Mouse (Mus musculus): ENCODE results near the gene Hmg20a.
A peak's percentile ranks its signal among the peaks of the same experiment; 100 is the strongest.
"Not testable (repeated sequence)": the region's sequence is repeated elsewhere in the genome, so short reads cannot be mapped to it uniquely, and the experiment has no call there.

The Hmg20a gene

DNA sequence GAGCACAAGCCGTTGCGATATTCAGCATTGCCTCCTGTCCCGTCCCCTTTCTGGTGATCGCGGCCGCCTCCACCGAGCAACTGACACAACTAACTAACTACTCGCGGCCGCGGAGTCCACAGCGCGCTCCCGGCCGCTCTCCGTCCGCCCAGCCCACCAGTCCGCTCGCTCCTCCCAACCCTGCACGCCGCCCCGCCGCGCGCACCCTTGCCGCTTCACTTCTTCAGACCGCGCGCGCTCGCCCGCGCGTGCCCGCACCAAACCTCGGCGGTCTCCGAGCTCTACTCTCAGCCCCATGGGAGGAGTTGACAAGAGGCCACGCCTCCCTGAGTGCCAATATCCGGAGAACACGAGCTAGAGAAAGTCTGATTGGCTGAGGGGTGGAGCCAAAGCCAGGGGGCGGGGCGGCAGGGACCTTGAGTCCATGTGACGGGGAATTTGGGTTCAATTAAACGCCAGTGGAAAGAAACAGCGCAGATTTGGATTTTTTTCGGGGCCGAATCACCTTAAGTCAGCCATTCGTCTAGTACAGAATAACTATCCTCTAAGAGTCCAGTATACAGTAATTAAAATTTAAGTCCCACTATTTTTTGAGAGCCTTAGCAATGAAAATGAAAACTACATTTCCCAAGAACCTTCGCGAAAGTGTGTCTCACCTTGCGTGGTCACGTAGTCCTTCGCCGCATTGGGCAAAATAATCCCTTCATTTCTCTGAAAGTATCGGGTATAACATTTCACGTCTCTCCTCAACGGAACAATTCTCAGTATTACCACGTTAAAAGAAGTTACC lies at the start of gene Hmg20a, which contains the start of gene Peak1:
Hmg20a (plus strand) TSS at position 662 of the 790 bp plus-strand sequence.
Peak1 (minus strand) TSS at position 120 of the 790 bp plus-strand sequence.
- peak; percentile 100 for DNase-seq (ENCODE audit: low read depth)

- DNase-seq (ENCODE audit: low read depth) = no peak
Observed at GRCm38 (mm10) chr9:56368814-56369213, 49.6 kb upstream of the Hmg20a start.

DNA sequence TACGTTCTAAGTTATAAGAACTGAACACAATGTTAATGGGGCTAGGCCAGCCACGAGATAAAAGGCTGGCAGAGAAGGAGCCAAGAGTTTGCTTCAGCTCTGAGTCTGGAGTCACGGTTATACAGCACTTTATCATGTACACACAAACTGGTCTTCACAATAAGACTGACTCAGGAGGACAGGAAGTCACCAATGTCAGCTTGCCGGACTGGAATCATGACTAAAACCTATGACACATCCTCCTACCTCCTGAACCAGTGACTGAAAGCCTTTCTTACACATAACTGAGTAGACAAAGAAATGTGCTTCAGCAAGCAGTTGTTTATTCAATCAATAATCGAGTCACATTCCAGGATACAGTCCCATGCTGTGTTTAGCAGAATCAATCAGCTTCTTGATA lies 47.7 kb upstream of the Hmg20a start:
- no peak for DNase-seq (ENCODE audit: low read depth)

GRCm38 (mm10) chr9:56374401-56374800 lies 44.0 kb upstream of the Hmg20a start:
- DNase-seq (ENCODE audit: low read depth) = no peak

- no peak for DNase-seq (ENCODE audit: low read depth)
Observed at GRCm38 (mm10) chr9:56382786-56383185, 35.6 kb upstream of the Hmg20a start.

GRCm38 (mm10) chr9:56392857-56393256 lies 25.6 kb upstream of the Hmg20a start:
- DNase-seq (ENCODE audit: low read depth) = no peak

DNA sequence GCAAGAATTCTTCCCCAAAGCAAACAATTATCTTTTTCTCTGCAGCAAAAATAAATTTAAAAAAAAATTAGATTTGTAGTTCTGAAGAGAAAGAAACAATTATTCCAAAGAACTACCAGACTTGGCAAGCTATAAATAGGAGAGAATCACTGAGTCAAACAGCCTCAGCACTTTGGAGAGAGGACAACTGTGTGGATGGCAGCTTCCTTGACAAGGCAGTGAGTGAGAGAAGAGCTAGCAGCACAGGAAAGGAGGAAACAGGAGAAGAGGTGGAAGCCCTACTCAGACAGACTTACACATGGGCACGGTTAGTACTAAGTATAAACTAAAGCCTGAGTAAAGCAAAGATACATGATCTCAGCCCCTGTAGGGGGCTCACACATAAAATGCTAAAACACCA lies 22.1 kb upstream of the Hmg20a start:
- DNase-seq (ENCODE audit: low read depth) = no peak

GRCm38 (mm10) chr9:56404619-56405018 lies 13.8 kb upstream of the Hmg20a start:
- DNase-seq (ENCODE audit: low read depth) = no peak

GRCm38 (mm10) chr9:56409928-56410327 lies 8.5 kb upstream of the Hmg20a start:
- DNase-seq (ENCODE audit: low read depth) = no peak

DNA sequence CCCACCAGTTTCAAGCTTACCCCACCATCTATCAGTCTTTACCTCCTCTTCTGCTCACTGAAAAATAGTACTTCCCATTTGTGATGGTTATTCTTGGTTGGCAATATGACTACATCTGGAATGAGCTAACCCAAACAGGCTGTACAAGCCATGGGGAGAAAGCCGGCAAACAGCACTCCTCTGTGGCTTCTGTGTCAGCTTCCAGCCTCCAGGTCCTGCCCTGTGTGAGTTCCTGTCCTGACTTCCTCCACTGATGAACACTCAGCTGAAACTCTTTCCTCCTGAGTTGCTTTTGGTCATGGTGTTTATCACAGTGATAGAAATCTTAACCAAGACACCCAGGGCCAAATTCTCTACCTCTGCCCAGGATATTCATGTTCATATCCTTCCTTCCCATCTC lies 5.7 kb upstream of the Hmg20a start:
- no peak for DNase-seq (ENCODE audit: low read depth)

DNA sequence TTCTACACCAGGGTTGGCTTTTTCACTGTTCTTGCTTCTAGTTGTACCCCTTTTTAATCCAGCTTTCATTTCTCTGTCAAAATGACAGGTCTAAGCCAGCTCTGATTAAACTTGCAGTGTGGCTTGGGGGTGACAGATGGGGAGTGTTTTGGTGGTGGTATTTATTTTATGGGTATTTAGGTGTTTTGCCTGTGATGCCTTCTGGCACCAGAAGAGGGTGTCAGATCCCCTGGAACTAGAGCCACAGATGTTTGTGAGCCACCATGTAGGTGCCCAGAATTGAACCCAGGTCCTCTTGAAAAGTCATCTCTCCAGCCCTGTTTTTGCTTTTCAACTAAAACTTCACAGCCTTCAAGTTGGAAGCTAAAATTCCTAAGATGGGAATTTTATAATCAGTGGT lies 4.1 kb upstream of the Hmg20a start:
- peak; percentile 45 for DNase-seq (ENCODE audit: low read depth)

GRCm38 (mm10) chr9:56415393-56415792 lies 3.0 kb upstream of the Hmg20a start:
- no peak for DNase-seq (ENCODE audit: low read depth)

- no peak for DNase-seq (ENCODE audit: low read depth)
Observed at GRCm38 (mm10) chr9:56415935-56416607, 2.3 kb upstream of the Hmg20a start.

DNA sequence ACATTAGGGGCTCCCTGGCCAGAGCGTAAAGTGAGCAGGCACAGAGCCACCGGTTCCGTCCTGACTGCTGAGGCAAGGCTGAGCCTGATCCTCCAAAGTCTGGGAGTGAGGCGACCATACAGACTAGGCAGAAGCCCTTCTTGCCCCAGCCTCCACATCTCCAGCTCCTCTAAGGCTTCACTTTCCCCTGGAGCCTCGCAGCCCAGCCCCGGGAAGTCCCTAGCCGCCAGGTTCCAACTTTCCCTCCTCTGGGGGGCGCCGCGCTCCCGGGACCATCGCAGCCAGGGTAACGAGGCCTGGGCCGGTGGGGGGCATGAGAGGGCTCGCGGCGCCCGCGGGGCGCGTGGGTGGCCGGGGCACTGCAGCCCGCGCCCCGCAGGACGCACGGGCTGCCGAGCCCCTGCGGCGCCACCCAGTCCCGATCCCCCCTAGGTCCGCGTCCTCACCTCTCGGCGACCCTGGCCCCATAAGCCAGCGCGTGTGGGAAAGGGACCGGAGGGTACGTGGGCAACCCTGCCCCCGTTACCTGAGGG lies 928 bp upstream of the Hmg20a start:
- DNase-seq (ENCODE audit: low read depth) = peak; percentile 84

DNA sequence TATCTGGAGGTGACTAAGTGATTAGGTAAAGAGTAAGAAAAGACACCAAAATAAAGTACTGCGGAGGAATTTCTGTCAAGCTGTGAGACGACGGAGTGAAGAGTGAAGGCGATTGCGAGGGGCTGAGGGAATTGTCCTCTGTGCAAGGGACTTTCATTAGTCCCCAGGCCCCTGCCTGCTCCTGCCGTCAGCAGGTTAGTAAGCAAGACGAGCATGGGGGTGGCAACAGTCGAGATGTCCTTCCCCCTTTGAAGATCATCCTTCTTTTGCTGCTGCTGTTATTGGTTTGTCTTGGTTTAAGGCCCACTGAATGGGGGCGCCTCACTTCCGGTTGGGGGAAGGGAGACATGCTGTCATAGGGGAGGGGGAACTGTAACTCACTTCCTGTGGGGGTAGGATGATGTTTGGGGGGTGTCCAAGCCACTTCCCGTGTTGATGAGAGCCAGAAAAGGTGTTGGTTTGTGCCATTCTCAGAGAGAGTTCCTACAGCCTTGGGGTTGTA lies 380 bp downstream of the Hmg20a start:
- peak; percentile 96 for DNase-seq (ENCODE audit: low read depth)

DNA sequence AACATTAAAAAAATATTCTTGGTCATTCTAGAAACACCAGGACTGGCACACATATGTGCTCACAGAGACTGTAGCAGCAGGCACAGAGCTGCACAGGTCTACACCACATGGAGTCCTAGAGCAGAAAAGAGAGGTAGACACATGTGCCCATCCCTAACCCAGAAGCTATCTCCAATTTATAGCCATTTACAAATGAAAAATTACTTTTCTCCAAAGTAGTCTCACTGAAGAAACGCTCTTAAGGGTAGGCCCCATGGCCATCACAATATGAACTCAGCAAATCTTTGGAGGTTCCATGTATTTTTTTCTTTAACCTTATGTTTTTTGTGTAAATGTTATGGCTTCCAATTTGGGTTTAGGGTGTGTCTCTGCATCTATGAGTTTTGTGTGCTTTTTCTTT lies 1.8 kb downstream of the Hmg20a start:
- no peak for DNase-seq (ENCODE audit: low read depth)

- peak; percentile 19 for DNase-seq (ENCODE audit: low read depth)
Observed at GRCm38 (mm10) chr9:56420892-56421601, 2.6 kb downstream of the Hmg20a start.

DNA sequence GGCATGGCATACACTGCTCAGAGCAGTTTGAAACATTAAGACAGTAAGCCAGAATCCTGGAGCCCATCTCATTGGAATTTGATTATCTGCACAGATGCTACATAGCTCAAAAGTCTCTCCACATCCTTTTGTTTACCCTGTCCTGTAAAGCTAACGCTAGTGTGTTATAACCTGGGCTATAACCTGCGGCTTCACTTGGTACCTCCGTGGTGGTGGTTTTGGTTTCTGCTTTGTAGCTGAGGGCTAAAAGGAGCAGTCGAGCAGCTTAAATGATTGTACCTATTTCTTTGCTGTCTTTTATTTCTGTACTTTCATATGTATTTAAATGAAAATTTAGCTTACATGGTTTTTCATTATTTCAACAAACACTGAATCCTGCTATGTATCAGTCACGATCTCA lies 3.6 kb downstream of the Hmg20a start:
- DNase-seq (ENCODE audit: low read depth) = peak; percentile 71

DNA sequence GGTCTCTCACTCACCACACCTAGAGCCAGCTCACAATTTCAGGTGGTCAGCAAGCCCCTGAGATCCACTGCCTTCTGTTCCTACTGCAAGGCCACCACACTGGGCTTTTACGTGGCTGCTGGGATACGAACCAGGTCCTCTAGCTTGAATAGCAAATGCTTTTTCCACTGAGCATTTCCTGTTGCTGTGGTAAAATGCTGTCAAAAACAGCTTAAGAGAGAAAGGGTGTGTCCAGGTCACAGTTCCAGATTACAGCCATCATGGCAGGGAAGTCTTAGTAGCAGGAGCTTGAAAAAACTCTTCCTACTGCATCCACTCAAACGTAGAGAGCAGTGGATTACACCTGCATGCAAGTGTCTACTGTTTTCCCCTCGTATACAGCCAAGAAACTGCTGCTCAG lies 6.5 kb downstream of the Hmg20a start:
- peak; percentile 47 for DNase-seq (ENCODE audit: low read depth)

DNA sequence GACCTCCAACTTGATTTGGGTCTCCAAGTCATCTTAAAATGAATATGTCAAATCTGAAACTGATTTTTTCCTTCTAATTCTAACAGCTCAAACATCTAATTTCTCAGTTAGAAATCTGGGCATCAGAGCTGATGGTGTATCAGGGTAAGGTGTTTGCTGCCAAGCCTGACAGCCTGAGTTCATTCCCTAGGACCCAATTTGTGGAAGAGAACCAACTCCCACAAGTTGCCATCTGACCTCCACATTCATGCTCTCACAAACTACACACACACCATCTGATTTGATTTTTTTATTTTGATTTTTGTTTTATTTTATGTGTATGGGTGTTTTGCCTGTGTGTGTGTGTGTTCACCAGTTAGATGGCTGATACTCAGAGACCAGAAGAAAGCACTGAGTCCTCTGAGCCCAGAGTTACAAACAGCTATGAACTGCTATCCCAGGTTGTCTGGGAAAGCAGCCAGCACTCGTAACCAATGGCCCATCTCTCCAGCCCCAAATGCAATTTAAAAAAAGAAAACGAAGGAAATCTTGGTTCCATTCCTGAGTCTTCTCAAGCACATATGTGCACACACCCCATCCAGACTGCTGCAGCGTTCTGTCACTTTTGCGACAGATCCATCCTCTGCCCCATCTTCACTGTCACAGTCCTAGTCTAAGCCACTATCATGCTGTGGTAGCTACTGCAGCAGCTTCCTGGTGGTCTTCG lies 17.6 kb downstream of the Hmg20a start:
- no peak for DNase-seq (ENCODE audit: low read depth)

DNA sequence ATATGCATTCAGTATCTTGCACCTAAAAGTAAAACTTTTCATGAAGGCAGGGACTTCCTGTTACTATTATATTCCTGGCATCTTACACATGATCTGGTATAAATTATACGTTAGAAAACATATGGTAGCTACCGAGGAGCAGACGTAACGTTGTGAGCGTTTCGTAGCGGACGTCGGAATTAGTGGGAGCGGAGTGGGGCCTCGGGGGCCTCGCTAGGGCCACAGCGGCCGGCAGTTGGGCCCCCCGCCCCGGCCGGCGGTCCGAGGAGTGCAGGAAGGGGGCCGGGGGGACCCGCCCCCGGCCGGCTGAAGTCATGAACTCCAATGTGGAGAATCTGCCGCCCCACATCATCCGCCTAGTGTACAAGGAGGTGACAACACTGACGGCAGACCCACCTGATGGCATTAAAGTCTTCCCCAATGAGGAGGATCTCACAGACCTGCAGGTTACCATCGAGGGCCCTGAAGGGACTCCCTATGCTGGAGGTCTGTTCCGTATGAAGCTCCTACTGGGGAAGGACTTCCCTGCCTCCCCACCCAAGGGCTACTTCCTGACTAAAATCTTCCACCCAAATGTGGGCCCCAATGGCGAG lies 19.0 kb downstream of the Hmg20a start:
- DNase-seq (ENCODE audit: low read depth) = not testable (repeated sequence)

All from naive thymus-derived CD4-positive, alpha-beta T cell, adult 2 months (primary cell).